Mouse (Mus musculus) forebrain, embryonic 12.5 days (tissue): Measurements from ENCODE around the gene Tra2a. TPM values are rescaled to one million over a fixed set of nuclear protein-coding genes. Genes with fewer than 3 reads are reported as not detected.

ENCODE experiments used
- ATAC-seq: fragments of 200-750 bp; cut with Nextera tagmentation; 2 replicates; pipeline ENCODE4 v1.8.0; 2017; ENCODE audit warnings: moderate TSS enrichment; ENCODE audit not compliant: low FRiP score
- H3K27ac ChIP-seq: fragments of 300-500 bp; sonication (generic); 2 replicates; pipeline ENCODE4 v1.5.1; 2016; ENCODE audit warnings: mild to moderate bottlenecking
- H3K27me3 ChIP-seq: fragments of 300-500 bp; sonication (generic); 2 replicates; pipeline ENCODE4 v1.6.1; 2016; ENCODE audit warnings: mild to moderate bottlenecking
- H3K36me3 ChIP-seq: fragments of 300-500 bp; sonication (generic); replicated peaks from 2 replicates; pipeline ENCODE4 v1.6.1; 2016; ENCODE audit warnings: mild to moderate bottlenecking
- H3K4me1 ChIP-seq: fragments of 300-500 bp; sonication (generic); 2 replicates; pipeline ENCODE4 v1.6.1; 2016
- H3K4me2 ChIP-seq: fragments of 300-500 bp; sonication (generic); 2 replicates; pipeline ENCODE4 v1.6.1; 2016; ENCODE audit warnings: mild to moderate bottlenecking, moderate library complexity
- H3K4me3 ChIP-seq: fragments of 300-500 bp; sonication (generic); replicated peaks from 2 replicates; pipeline ENCODE4 v1.5.1; 2016; ENCODE audit warnings: mild to moderate bottlenecking
- H3K9ac ChIP-seq: fragments of 300-500 bp; sonication (generic); 2 replicates; pipeline ENCODE4 v1.6.1; 2016; ENCODE audit warnings: mild to moderate bottlenecking
- H3K9me3 ChIP-seq: fragments of 300-500 bp; sonication (generic); 2 replicates; pipeline ENCODE4 v1.6.1; 2016
- WGBS: fragments of 180-500 bp; shearing (Covaris S2); methylation state at CpG from one replicate; pipeline ENCODE4 v1.1.7; 2016; 5-methylcytosine and 5-hydroxymethylcytosine counted together
- polyA plus RNA-seq: library from polyadenylated mRNA; unstranded; fragments of >200 nt; fragmentation: Nextera tagmentation; extraction: Ambion mirVana; gene quantifications from 2 replicates; pipeline ENCODE4 v1.2.1, GENCODE M21; 2016

The Tra2a gene
- polyA plus RNA-seq, 1 experiment from 2014 or later, result 164 TPM

DNA sequence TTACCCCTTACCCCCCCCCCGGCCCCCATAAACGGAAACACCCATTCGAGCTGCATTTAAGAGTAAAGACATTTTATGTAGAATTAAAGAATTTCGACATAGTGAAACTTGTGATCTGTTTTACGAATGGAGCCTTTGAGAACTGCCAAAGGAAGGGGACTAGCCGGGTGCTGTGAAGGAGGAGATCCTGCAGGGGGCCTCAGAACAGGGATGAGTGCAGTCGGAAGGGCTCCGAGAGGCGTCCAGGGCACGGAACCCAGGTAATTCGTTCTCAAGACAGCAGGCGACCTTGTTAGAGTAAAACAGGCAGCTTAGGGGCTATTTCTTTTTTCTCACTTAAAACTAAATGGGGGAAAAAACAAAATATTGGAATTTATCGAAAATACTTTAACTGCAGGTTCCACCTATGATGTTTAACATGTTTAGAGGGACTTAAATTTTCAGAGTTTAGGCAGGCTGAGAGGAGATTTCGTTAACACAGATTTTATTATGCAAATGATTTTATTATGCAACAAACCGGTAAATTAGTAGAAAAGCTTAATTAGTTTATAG is 36.6 kb downstream of the Tra2a start:
- peak overlapping the region; percentile 3; the same call in 1 of the 2 replicates for H3K4me2 ChIP-seq
- no peaks in the 10 kb centered on the region for H3K27me3 ChIP-seq
- H3K36me3 ChIP-seq, result no peaks in the 10 kb centered on the region
- H3K9ac ChIP-seq, result no peak overlapping the region
- no peaks in the 10 kb centered on the region for H3K9me3 ChIP-seq
- WGBS, result 8% methylated on average over 15 of the region's 15 CpGs
- H3K27ac ChIP-seq, result no peak overlapping the region
- ATAC-seq, result no peak
- H3K4me3 ChIP-seq, result no peak overlapping the region
- no peaks in the 10 kb centered on the region for H3K4me1 ChIP-seq

DNA sequence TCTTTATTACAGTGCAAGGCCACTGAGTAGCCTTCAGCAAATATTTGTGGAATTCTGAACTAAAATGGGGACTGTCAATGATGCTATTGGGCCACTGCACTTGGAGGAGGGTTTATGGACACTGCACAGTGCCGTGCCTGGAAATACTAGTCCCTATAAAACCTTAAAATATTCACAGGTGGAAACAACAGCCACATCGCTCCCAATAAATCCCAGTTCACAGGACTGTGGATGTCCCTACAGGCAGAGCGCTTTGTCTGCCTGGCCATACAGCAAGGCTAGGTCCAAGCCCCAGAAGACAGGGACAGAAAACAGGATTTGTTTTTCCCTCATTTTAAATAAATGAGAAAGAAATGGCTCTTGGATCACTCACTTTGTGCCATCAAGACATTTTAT is 38.1 kb downstream of the Tra2a start:
- Histone ChIP-seq H3K4me2 (no peak overlapping the region), H3K36me3 (no peaks in the 10 kb centered on the region), H3K27ac (no peak overlapping the region), H3K4me3 (no peak overlapping the region), H3K27me3 (no peaks in the 10 kb centered on the region), H3K9ac (no peak overlapping the region), H3K4me1 (peaks cover 4% of the 10 kb centered on the region), H3K9me3 (no peaks in the 10 kb centered on the region)
- WGBS, result 90% methylated on average over 3 of the region's 3 CpGs
- ATAC-seq, result no peak

DNA sequence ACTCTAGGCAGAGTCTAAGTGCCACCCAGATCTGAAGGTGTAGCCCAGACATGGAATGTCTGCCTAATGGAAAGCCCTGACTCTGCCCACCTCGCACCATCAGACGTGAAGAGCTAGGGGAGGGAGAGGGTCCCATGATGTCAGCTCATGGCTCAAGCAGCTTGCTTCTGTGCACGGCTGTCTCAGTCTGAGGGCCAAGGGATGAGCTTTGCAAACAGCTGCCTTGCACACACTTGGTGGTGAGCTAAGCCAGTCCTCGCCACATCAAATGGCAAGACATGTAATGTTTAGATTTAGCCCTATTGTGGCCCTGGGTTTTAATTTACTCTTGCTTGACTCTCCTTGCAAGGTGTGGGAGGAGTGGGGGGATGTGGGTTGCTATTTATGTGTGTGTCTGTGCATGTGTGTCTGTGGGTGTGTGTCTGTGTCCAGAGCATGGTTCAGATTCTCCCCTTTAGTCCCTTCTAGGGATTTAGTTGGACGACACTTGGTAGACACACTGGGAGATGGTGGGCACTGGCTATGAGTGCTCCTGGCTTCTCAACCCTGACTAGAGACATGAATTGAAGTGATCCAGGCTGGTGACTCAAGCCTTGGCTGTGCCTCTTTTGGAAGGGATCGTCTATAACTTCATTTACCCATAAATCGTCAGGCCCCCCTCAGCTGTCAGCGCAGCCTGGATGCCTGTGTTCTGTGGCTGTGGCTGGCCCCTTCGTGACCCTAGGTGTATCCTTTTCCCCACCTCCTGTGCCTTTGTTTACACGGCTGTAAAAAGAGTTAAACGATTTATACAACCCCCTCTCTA is 38.7 kb downstream of the Tra2a start:
- 66% methylated on average over 11 of the region's 11 CpGs for WGBS
- no peaks in the 10 kb centered on the region for H3K36me3 ChIP-seq
- H3K9ac ChIP-seq, result no peak overlapping the region
- H3K4me1 ChIP-seq, result peaks cover 5% of the 10 kb centered on the region
- H3K27me3 ChIP-seq, result no peaks in the 10 kb centered on the region
- H3K4me3 ChIP-seq, result no peak overlapping the region
- no peaks in the 10 kb centered on the region for H3K9me3 ChIP-seq
- no peak overlapping the region for H3K27ac ChIP-seq
- H3K4me2 ChIP-seq, result no peak overlapping the region
- ATAC-seq, result no peak

DNA sequence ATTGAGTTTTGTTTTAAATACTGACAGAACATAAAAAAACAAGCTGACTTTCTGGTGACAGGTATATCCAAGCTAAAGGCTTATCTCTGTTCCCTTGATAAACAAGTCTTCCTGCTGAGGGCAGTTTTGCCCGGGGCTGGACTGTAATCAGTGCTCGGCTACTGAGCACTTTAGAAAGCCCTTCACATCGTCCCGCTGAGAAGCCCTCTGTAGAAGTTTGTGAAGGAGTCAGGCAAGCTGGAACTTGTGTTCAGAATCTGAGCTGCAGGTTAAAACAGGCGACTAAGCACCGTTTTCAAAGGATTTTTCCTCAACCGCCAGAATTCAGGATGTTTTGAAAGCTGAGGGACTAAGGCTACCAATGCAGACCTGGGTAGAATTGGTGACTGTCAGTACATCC is 41.9 kb downstream of the Tra2a start:
- H3K27ac ChIP-seq, result 0 out of 2 replicates have a peak overlapping the region, but pooled peaks have one; percentile 25
- H3K27me3 ChIP-seq, result no peaks in the 10 kb centered on the region
- peak overlapping the region; percentile 15; the same call in 1 of the 2 replicates for H3K4me2 ChIP-seq
- no peaks in the 10 kb centered on the region for H3K9me3 ChIP-seq
- H3K4me1 ChIP-seq, result peaks cover 9% of the 10 kb centered on the region
- H3K4me3 ChIP-seq, result no peak overlapping the region
- ATAC-seq, result no peak
- H3K36me3 ChIP-seq, result no peaks in the 10 kb centered on the region
- WGBS, result under 1% methylated on average over 7 of the region's 7 CpGs
- no peak overlapping the region for H3K9ac ChIP-seq

DNA sequence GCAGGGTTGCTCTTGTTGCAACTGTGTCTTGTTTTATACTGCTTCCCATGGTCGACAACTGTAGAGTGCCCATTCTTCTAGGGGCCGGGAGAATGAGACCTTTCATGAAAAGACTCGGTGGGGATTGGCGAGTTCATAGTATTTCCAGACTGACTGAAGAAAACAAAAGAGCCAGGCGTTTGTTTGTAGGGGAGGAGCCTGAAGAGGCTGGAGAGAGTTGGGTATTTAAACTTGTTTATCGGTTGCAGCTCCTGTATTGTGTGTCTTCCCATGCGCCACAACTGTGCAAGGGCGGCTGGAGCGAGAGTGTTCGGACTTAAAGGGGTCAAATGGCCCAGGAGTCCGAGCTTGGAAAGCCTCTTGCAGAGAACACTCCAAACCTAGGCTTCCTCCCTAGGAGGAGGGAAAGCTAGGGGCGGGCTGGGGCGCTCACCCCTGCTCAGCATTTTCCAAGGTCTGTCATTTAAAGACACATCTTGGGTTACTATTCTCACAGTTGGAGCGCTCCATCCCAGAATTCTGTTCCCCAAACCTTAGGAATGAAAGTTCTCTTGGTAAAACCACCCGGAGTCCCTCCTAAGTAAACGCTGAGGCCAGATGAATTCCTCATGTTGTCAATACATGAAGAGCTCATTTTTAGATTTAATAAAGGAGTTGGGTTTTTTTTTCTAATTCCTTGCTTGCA is 43.8 kb downstream of the Tra2a start:
- no peak for ATAC-seq
- H3K9ac ChIP-seq, result no peak overlapping the region
- H3K27ac ChIP-seq, result peak overlapping the region; percentile 59
- no peaks in the 10 kb centered on the region for H3K9me3 ChIP-seq
- WGBS, result under 1% methylated on average over 16 of the region's 16 CpGs
- H3K36me3 ChIP-seq, result no peaks in the 10 kb centered on the region
- no peaks in the 10 kb centered on the region for H3K27me3 ChIP-seq
- H3K4me1 ChIP-seq, result peaks cover 9% of the 10 kb centered on the region
- peak overlapping the region; percentile 49 for H3K4me2 ChIP-seq
- H3K4me3 ChIP-seq, result peak overlapping the region; percentile 23

DNA sequence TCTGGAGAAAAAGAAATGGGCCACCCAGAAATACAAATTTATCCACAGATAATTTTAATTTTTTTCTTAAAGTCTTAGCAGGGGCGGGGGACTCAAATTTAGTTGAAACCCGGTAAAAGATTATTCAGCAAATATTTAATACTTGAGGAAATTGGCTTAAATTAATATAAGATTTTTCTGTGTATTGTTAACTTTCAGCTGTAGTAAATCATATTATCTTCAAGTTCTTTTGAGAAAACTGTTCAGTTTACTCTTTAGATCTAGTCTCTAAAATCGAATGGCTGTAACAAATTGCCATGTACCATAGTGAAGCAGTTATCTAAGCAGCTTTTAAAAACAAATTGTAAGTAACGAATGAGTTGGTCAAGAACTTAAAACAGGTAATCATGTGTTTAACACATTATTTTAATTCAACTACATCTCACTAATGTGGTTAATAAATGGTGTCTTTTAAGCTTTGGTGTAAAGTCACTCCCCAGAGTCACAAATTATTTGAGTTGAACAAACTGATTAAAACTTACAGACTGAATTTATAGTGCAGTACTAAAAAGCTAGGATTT is 44.8 kb downstream of the Tra2a start:
- no peak overlapping the region for H3K4me3 ChIP-seq

DNA sequence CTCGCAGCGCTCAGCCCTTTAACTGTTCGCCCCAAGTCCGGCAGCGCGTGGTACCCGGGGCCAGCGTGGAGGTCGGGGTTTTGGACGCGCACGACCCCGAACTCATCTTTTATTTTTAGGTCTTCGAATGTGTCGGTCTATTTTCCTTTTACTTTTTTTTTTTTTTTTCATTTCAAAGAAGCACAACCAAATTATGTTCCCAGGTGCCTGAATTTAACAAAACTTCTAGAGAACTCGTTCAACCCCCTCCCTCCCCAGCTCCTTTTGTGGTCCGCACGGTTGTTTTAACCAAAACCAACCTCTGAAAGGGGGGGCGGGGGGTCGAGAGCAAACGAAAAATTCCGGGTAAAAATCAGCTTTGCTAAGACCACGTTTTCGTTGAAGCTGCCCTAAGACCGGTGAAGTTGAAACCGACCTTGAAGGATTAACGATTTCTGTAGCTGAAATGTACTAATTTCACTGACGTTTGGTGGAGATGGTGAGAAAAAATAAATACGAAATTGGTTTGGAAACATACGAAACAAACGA is 45.5 kb downstream of the Tra2a start:
- Histone ChIP-seq H3K9ac (peak overlapping the region; percentile 53), H3K27ac (0 out of 2 replicates have a peak overlapping the region, but pooled peaks have one; percentile 97), H3K36me3 (no peaks in the 10 kb centered on the region), H3K9me3 (no peaks in the 10 kb centered on the region), H3K4me1 (peaks cover 9% of the 10 kb centered on the region), H3K4me2 (peak overlapping the region; percentile 74), H3K27me3 (no peaks in the 10 kb centered on the region), H3K4me3 (peak overlapping the region; percentile 55)
- under 1% methylated on average over 31 of the region's 31 CpGs for WGBS
- ATAC-seq, result no peak

More for the DNA sequence above, 44.8 kb downstream of the Tra2a start:
- Histone ChIP-seq H3K9ac (no peak overlapping the region), H3K4me2 (no peak overlapping the region), H3K27ac (no peak overlapping the region), H3K36me3 (no peaks in the 10 kb centered on the region), H3K9me3 (no peaks in the 10 kb centered on the region), H3K27me3 (no peaks in the 10 kb centered on the region), H3K4me1 (peaks cover 9% of the 10 kb centered on the region)
- no peak for ATAC-seq
- 4% methylated on average over 4 of the region's 4 CpGs for WGBS

DNA sequence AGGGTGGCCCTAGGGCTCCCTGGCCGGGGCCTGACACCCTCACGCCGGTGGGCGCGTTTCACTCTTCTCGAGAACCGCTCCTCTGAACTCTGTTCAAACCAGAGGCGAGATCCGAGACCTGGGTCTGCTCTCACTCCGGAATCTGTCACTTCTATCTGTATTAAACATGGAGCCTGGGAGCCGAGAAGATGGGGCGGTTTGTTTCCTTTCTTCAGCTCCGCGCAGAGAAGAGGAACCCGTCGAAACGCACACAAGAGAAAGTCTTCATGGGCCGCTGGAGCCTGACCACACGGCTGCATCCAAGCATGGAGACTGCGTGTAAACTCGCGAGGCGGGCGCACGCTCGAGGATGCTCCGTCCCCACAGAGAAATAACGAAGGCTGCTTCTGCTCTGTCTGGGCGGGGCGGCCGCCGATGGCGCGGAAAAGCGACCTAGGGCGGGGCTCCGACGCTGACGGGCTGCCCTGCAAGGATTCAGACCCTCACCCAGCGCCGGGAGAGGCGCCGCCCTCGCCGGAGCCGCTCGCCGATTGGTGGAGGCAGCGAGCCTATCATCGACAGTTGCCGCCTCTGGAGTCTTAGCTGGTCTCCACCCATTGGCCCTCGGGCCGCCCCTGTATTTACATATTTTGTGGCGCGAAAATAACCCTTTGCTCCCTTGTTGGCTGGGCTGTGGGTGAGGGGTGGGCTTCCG is 46.1 kb downstream of the Tra2a start:
- WGBS, result under 1% methylated on average over 56 of the region's 56 CpGs
- no peaks in the 10 kb centered on the region for H3K27me3 ChIP-seq
- no peaks in the 10 kb centered on the region for H3K9me3 ChIP-seq
- peak overlapping the region; percentile 74 for H3K4me2 ChIP-seq
- H3K36me3 ChIP-seq, result no peaks in the 10 kb centered on the region
- H3K9ac ChIP-seq, result peak overlapping the region; percentile 87
- peak overlapping the region; percentile 55 for H3K4me3 ChIP-seq
- peak; percentile 93 for ATAC-seq
- peak overlapping the region; percentile 97 for H3K27ac ChIP-seq
- peaks cover 14% of the 10 kb centered on the region for H3K4me1 ChIP-seq

DNA sequence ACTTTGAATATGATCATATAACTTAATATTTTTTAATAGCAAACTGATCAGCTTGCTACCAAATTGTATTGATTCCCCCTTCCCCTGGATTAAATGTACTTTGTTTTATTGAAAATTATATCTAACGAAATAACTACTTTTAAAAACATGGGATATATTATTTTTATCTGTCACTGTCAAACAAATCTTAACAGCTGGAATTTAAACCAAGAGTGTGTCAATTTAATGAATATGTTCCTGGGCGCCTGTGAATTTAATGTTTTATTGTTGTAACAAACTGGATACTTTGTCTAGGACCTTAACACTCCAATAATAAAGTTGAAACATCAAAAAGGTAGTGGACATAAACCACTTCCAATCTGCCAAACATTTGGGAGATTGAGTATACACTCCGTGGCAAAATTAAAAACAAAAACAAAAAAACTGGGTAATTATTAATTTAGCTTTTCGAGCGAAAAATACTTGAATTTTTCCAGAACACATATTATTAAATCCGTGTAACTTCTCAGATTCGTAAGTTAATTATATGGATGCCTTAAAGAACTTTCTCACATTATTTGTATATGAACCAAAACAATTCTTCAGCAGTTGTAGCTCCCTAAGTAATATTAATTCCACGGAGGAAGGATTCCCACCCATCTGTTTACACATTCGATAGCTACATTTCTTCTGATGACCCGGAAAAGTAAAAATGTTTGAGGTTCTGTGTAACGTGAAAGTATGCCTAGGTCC is 46.9 kb downstream of the Tra2a start:
- H3K9ac ChIP-seq, result peak overlapping the region; percentile 87
- 2% methylated on average over 11 of the region's 11 CpGs for WGBS
- H3K4me3 ChIP-seq, result peak overlapping the region; percentile 55
- H3K9me3 ChIP-seq, result no peaks in the 10 kb centered on the region
- peaks cover 18% of the 10 kb centered on the region for H3K4me1 ChIP-seq
- H3K4me2 ChIP-seq, result peak overlapping the region; percentile 74
- no peaks in the 10 kb centered on the region for H3K27me3 ChIP-seq
- no peak for ATAC-seq
- no peaks in the 10 kb centered on the region for H3K36me3 ChIP-seq
- peak overlapping the region; percentile 97 for H3K27ac ChIP-seq

DNA sequence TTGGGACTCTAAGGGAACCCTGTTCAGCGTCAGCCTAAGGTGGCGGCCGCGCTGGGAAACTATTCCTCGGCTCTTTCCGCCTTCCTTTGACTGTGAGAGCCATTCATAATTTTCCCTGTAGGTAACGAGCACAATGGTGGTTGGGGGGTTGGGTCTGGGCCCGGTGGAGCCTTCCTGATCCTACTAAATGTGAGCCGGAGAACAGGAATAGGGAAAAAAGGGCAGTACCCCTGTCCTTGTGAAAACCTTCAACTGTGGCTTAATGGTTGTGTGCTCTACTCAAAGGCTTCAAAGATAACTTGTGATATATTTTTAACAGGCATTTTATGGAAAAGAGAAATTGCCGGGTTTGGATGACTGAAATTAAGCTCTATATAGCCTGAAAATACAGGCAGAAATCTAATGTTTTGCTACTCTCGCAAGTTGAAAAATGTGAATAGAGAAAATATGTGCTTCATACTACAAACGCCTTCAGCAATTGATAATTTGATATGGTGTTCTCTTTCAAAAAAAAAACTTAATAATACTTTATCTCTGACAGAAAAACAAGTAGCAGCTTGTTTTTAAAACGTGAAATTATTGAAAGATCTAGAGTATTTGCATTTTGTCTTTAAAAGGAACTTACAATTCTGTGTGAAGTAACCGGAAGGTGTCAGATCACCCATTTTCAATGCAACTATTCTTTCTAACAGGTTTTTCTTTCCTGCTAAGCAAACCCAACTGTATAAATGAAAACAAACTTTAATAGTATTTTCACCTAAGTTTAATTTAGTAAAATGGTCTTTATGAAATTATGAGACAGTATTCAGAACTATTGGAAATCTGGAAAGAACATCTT is 47.9 kb downstream of the Tra2a start:
- Histone ChIP-seq H3K4me1 (peaks cover 24% of the 10 kb centered on the region), H3K36me3 (no peaks in the 10 kb centered on the region), H3K4me3 (peak overlapping the region; percentile 88), H3K27ac (peak overlapping the region; percentile 99), H3K9ac (peak overlapping the region; percentile 96), H3K27me3 (no peaks in the 10 kb centered on the region), H3K9me3 (no peaks in the 10 kb centered on the region), H3K4me2 (peak overlapping the region; percentile 93)
- ATAC-seq, result peak; percentile 22
- WGBS, result under 1% methylated on average over 14 of the region's 14 CpGs
